Mouse (Mus musculus): Measurements from ENCODE around the gene Dlx1.

The Dlx1 gene

DNA sequence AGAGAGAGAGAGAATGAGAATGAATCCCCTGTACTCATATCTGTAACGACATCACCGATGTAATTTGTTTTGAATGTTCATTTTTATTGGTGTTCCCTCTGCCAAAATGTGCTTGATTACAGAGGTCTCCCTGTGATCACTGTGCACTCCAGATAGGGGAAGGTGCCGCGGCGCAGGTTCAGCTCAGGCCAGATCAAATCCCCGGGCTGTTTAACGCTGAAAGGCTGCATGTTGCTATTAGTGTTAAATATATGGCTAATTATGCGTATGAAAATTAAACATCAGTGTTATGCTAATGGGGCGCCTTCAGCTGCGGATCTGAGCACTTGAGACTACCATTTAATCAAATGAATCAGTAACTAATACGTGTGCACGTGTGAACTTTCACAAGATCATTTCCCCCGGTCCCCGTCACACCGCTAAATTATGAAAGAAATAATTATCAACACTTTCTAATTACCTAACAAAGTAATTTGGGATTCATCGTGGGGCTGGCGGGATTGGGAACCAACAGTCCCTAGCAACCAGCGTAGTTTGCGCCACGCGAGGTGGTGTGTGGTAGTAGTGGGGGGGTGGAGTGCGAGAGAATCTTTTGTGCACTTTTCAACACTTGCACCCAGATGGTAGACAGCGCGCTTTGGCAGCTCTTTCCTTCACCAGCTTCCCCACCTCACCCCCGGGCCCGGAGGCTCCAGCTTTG lies at the start of gene Dlx1:
TSS of gene Dlx1 (plus strand) at position 100 of the 700 bp plus-strand sequence.
- no peak for DNase-seq (ENCODE audit: low read depth, low spot score)

DNA sequence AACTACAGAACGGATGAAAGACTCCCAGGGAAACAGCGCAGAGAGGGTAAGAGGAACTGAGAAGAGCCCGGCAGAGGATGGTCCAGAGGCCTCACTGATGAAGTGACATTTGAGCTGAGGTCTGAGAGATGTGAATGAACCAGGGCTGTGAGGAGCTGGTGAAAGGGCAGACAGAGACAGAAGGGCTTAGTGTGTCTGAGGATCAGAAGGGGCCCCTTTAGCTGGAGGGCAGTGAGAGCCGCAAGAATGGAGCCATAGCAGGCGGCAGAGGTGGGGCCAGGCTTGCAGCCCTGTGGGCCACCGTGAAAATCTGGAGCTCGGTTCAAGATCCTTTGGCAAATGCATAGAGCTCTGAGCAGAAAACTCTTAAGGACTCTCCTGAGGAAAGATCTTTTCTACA lies 48.0 kb upstream of the Dlx1 start:
- DNase-seq (ENCODE audit: low read depth, low spot score) = no peak

DNA sequence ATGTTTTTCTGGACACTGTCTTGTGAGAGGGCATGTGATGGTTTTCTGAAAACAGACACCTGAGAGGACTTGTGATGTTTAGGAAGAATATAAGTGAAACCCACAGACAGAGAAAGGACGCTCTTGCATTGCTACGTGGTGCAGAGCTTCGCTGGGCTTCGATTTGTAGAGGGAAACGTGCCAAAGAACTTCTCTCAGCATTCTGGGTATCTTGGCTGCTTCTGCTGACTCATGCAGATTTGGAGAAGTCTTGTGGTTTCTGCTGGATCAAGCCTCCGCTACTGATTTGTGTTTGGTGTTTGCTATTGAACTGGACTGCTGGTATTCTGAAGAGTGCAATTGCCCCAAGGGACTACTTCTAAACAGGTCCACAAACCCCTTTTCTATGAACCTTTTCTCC lies 46.1 kb upstream of the Dlx1 start:
- DNase-seq (ENCODE audit: low read depth, low spot score) = peak; percentile 13

DNA sequence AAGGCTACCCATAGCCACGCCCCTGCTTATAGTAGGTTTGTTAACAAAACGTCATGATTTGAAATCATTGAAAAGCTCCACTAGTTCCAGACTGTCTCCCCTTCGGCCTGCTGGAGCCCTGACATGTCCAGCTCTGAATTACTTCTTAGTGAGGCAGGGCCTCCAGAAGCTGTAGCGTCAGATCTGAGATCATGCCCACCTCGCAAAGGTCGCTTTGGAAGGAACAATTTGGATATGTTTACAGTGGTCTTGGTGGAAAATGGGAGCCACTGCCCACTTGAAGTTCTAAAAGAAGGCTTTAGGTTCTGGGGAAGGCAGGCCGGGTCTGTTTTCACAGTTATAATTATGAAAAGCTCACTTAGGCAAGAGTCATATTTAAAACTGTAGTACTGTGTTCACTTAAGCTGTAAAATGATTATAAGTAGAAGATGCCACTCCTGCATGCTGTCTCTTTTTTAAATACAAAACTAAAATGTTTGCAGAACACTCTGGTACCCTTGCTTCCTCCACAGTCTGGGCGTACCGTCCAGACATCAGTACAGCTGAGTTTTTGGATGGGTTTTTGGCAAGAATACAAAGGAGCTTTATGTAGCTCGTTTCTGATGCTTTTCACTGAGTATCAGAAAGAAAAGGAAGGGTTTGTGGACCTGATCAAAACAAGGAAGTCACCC lies 44.7 kb upstream of the Dlx1 start:
- DNase-seq (ENCODE audit: low read depth, low spot score) = no peak

DNA sequence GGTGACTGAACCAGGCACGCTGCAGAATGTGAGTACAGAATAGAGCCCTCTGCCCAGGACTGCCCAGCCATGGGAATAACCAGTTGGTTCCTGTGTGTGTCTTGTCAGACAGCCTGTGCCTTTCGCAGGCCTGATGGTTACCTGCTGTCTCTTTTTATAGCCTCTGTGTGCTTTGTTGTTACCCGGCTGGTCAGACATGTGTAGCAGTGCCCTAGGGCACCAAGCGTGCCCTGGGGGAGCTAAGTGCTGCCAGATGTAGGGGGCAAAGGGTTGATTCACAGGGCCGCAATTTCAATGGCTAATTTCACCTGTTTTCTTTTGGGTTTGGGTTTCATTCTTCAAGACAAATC lies 44.2 kb upstream of the Dlx1 start:
- DNase-seq (ENCODE audit: low read depth, low spot score) = no peak

DNA sequence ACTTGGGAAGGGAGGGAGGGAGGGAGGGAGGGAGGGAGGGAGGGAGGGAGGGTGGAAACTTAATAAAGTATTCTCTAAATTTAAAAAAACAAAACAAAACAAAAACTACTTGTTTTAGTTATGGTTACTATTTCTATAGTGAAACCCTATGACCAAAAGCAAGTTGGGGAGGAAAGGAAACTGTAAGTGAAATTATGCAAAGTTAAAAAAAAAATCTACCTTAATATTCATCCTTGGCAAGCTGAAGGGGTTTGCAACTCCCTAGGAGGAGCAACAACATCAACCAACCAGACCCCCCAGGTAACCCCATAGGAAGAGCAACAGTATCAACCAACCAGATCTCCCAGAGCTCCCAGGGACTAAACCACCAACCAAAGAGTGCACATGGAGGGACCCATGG lies 36.6 kb upstream of the Dlx1 start:
- DNase-seq (ENCODE audit: low read depth, low spot score) = peak; percentile 51

DNA sequence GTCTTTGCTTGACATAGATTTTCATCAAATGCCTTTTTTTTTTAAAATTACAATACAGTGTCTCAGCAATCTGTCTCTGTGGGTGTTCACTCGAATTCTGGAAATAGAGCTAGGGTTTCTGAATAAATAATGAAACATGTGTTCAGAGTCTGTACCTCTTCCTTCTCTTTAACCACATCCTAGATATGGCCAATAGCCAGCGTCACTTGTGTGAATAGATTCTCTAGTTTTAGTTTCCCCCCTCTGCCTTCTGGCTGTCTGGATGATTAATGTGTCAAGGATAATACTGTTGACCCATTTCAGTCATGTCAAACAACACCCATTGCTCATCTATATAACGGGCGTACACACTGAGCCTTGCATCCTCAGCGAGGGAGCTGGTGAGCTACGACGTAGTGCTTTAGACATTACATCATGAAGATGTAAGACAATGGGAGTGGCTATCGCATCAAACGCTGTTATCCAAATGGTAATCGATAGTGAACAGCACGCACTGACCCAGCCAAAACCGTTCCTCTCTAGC lies 34.7 kb upstream of the Dlx1 start:
- no peak for DNase-seq (ENCODE audit: low read depth, low spot score)

DNA sequence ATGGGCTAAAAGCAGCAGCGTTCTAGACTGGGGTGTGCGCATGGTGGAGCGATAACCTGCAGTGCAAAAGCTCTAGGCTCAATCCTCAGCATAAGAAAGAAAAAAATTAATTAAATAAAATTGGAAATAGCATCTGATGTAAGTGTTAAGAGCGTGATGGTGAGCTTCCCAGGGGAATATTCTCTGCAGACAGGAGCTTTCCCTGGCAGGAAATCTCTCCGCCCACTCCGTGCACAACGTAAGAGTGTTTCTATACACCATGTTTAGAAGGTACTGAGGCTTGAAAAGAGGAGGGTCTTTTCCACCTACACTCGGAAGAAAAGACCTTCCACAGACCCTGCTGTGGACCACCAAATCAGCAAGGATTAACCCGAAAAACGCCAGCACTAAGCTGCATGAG lies 33.4 kb upstream of the Dlx1 start:
- DNase-seq (ENCODE audit: low read depth, low spot score) = no peak

DNA sequence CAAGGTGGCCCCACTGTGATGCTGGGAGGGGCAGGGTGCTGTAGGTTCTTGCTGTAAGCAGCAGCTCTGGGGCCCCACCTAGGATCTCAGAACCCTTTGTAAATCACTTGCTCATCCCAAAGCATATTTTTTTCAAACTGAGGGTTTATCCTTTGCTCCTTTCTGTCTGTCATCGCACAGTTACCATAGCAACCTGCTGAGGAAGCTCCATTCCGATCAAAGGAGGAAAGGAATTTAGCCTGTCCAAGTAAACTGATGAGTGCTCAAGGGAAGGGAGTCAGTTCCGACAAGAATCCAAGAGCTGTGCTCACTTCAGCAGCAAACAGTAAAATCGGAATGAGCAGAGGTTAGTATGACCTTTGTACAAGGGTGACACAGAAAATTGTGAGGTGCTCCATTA lies 32.9 kb upstream of the Dlx1 start:
- DNase-seq (ENCODE audit: low read depth, low spot score) = no peak

DNA sequence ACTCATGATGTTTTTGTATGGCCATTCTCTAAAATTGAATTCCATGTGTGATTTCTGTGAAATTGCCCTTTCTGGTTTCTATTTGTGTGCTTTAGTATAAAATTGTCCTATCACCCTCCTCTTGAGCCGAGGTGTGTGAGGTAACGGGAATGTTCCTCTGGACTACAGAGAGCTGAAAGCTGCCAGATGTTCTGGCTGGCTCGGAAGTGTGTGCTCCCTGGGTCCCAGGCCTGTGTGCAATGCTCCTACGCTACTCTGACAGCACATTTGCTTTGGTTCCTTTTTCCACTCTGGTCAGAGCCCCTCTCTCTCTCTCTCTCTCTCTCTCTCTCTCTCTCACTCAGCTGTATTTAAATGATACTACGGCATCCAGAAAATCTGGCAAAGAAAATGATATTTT lies 30.7 kb upstream of the Dlx1 start:
- no peak for DNase-seq (ENCODE audit: low read depth, low spot score)

DNA sequence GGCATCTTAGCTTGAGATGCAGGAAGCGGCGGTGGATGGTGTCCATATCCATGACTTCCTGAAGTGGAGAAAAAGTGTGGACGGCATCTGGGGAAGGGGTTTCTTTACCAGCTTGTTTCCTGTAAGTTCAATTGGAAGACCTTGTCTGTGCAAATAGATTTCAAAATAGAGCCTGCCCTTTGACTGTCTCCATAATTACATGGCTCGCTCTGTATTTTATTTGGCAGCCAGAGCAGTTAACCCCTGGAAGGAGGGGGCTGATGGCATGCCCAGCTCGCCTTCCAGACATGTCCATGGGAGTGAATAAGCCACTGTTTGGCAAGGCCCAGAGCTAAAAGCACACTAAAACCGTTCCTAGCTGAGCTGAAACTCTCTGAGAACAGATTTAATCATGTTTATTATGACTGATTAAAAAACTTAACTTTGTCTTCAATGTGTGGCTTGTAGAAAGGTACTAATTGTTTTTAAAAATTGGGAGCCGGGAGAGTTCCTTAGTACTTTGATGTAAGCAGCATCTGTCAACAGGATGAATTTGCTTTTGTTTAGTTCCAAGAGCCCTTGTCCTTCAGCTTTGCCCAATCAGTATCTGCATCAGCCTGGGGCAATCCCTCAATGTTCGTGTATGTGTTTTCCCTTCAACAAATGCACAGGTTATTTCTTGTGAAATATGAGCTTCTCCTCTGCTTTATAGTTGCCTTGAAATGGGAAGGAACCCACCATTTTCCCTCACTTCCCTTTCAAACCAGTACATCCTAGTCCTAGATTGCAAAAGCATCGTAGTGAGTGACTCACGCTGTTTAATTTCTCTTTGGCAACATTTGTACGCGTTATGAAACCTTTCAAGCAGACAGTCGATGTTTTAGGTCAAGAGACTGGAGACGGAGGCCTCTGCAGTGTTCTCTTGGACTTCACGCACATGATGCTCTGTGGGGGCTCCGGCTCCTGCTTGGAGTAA lies 28.4 kb upstream of the Dlx1 start:
- no peak for DNase-seq (ENCODE audit: low read depth, low spot score)

DNA sequence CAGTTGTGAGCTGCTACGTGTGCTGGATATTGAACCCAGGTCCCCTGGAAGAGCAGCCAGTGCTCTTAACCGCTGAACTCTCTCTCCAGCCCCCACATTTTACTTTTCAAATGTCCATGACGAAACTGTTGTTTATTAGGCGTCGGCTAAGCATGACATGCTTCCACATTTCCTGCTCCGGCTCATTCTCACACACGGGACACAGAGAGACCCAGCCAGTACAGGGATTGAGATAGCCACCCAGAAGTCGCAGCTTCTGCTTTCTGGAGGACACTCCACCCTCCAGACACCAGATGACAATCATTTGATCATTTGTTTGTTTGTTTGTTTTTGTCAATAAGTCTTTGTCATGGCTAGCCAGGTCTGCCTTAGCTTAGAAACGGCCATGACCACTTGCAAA lies 23.1 kb upstream of the Dlx1 start:
- no peak for DNase-seq (ENCODE audit: low read depth, low spot score)

DNA sequence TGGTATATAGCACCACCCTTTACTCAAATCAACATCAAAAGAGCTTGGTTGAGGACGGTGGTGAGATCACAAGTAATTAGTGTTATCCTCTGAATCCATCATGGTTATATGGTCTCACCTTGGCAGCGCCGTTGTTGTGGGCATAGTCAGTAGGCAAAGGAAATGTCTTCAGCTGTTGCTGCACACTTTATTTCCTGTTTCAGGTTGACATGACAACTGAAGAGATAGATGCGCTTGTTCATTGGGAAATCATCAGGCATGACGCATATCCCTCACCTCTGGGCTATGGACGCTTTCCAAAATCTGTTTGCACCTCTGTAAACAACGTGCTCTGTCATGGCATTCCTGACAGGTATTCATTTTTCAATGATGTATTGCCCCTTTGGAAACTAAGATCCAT lies 16.7 kb upstream of the Dlx1 start:
- DNase-seq (ENCODE audit: low read depth, low spot score) = no peak

DNA sequence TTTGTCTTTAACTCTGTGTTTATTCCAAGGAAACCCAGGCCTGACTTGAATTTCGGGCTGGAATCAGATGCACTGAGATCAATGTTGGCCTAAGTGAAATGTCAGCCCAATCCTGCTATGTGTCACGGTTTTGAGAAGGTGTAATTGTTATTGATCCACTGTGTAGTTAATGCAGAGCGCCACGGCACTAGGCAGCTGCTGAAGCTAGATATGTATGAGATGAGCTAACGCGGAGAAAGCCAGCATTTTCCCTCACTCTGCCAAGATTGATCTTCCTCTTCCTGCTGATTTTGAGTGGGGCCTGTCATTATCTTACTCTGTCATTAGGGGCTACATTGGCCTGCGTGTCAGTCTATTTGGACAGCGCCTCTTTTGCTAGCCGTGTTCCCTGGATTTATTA lies 15.6 kb upstream of the Dlx1 start:
- DNase-seq (ENCODE audit: low read depth, low spot score) = no peak

DNA sequence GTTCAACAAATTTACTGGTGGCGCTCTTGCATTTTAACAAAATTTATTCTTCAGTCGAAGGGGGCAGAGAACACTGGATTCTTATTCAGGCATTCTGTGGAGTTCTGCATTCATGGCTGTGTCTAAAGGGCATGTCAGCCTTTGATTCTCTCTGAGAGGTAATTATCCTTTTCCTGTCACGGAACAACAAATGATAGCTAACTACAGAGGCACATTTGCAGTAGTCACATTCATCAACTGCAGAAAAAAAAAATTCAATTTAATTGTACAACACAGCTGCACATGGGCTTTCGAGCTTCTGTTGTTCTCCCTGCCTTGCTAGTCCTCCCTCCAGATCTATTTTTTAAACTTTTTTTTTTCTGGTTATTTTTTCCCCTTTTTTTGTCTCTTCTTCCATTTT lies 10.9 kb upstream of the Dlx1 start:
- no peak for DNase-seq (ENCODE audit: low read depth, low spot score)

DNA sequence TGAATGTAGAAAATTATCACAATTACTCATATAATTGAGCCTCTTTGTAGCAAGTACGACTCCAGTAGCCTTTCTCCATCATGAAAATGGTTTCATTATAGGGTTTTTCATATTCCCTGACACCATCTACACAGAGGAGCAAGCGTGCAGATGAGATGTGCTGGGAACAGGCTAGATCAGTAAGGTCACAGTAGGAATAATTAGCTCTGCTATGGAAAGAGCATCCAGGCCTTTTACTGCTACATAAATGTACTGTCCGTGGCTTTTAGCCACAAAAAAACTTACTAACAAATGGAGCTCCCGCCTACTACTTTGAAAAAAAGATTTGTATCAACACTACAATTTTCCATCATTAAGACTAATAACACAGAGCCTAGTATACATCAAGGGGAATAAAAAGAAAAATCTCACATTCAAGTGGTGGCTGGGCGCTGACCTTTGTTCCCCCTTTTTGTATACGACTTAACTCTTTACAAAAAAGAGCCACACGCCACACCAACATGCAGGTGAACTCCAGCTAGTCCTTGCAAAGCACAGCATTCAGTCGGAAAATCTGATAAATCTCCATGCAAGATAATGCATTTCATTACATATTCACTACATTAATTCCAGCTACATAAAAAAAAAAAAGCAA lies 10.3 kb upstream of the Dlx1 start:
- no peak for DNase-seq (ENCODE audit: low read depth, low spot score)

DNA sequence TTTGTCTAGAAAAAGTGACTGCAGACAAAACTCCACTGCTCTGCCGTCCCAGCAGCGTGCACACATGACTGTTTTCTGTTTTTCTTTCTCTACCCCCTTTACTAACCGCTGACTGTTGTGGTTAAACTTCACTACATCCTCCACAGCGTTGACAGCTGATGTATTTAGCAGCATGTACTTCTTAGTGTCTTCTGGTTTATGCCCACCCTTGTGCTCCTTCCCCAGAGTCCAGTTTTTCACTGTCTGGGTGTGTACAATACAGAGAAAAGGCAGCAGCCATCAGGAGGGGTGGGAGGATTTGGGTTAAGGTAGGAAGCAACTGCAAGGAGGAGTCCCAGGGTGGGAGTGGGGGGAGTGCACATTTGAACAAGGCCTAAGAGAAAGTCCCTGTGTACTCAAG lies 5.0 kb upstream of the Dlx1 start:
- no peak for DNase-seq (ENCODE audit: low read depth, low spot score)

DNA sequence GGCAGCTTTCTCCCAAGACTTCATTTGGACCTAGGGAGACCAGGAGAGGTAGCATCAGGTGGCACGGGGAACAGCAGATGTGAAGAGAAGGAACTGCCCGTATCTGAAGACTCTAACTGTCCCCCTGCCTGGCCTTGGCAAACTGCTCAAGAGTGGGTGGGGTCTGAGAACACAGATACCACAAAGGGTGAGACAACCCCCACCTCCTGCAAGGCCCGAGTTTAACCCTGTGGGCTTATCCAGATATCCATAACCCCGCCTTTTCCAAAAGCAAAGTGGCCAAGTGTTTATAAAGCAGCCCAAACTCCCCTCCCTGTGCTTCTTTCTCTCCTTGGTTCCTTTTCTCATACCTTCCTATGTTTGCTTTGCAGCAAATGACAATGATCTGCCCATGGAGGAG lies 4.5 kb upstream of the Dlx1 start:
- no peak for DNase-seq (ENCODE audit: low read depth, low spot score)

DNA sequence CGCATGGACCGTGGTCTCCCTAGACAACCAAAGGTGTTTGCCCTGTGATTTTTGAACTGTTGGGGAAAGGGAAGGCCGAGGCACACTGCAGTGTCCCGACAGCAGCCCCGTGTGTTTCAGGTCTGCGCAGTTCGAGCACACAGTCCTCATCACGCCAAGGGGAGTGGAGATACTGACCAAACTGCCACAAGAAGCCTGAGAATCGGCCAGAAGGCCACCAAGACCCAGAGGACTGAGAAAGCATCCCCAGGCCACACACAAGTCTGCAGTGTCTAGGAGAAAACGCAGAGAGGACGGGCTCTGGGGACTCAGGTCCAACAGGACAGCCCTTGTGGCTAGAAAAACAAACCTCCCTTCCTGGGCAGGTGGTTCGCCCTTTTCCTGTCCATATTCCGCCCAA lies 3.1 kb upstream of the Dlx1 start:
- DNase-seq (ENCODE audit: low read depth, low spot score) = no peak

DNA sequence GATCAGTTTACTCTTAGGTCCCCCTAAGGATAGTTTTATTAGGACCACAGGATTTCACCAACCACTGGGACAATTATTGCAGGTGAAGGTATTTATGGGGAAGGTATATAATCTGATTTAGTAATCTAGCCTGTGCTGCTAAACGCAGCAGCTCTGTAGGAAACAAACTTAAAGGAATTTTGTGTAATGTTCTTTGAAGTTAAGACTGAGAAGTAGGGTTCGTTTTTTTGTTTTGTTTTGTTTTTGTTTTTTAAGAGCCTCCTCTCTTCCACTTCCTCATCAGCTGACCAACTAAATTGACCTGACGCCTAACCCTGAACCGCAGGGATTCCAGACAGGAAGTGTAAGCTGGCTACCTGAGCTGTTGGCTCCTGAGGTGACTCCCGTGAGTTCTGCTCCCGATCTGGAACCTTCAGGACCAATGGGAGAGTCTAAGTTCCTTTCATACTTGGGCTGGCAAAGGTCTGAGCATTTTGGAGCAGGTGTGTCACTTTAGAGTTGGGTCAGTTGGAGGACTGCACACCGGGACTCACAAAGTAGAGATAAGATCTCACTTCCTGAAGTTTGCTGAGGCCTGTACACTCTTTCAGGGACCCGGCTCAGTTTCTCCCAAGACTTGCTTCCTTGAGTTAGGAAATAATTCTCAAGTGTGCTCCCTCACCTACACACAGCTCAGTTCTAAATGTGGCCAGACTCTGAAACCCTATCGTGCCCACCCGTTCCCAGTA lies 1.2 kb upstream of the Dlx1 start:
- peak; percentile 54 for DNase-seq (ENCODE audit: low read depth, low spot score)

DNA sequence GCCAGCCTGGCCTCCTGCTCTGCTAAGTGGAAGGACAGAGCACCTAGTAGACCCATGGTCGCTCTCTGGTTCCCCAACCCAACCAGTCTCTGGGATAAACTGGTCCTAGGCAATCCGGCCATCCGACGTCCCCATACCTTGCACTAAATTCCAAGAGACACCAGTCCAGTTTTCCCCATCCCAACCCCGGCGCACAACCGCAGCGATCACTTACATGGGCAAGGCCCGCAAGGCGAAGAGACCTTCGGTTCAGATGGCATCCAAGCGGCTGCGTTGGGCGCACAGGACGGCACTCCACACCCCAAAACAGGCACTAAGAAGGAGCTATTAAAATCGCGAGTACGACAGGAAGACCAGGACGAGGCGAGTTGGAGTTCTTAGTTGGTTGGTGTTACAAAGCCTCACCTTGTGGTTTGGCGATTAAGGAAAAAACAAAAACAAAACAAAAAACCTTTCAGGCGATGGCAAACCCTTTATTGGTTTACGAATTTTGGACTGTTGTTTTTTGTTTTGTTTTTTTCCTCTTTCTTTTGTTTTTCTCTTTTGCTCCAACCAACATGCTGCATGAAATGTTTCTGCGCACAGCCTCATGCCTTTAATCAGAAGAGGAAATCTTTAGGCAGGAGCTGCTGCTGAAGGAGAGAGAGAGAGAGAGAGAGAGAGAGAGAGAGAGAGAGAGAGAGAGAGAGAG lies 445 bp upstream of the Dlx1 start:
- DNase-seq (ENCODE audit: low read depth, low spot score) = no peak

All from A20 (cell line).